Mouse (Mus musculus) limb, embryonic 10.5 days (tissue): ENCODE measurements around the gene Polr3e. TPM values are rescaled to one million over a fixed set of nuclear protein-coding genes. Genes with fewer than 3 reads are reported as not detected.
"Not testable (repeated sequence)": the region's sequence is repeated elsewhere in the genome, so short reads cannot be mapped to it uniquely, and the experiment has no call there.

Experiments used
- DNase-seq: peaks from one replicate; pipeline ENCODE4 v3.0.0-alpha.2; 2017; ENCODE audit warnings: low spot score
- H3K27ac ChIP-seq: fragments of 300-500 bp; sonication (generic); 2 replicates; pipeline ENCODE4 v1.5.1; 2016; ENCODE audit warnings: mild to moderate bottlenecking
- H3K27me3 ChIP-seq: fragments of 300-500 bp; sonication (generic); 2 replicates; pipeline ENCODE4 v1.6.1; 2016; ENCODE audit warnings: low read depth, mild to moderate bottlenecking; ENCODE audit not compliant: poor library complexity, severe bottlenecking
- H3K36me3 ChIP-seq: fragments of 300-500 bp; sonication (generic); 2 replicates; pipeline ENCODE4 v1.6.1; 2016; ENCODE audit warnings: mild to moderate bottlenecking, moderate library complexity
- H3K4me1 ChIP-seq: fragments of 300-500 bp; sonication (generic); 2 replicates; pipeline ENCODE4 v1.6.1; 2016
- H3K4me3 ChIP-seq: fragments of 300-500 bp; sonication (generic); 2 replicates; pipeline ENCODE4 v1.5.1; 2016; ENCODE audit warnings: mild to moderate bottlenecking, moderate library complexity
- H3K9me3 ChIP-seq: fragments of 300-500 bp; sonication (generic); replicated peaks from 2 replicates; pipeline ENCODE4 v1.6.1; 2016; ENCODE audit warnings: mild to moderate bottlenecking
- WGBS: fragments of 180-500 bp; shearing (Covaris S2); methylation state at CpG from one replicate; pipeline ENCODE4 v1.1.7; 2016; 5-methylcytosine and 5-hydroxymethylcytosine counted together
- polyA plus RNA-seq: library from polyadenylated mRNA; unstranded; fragments of >200 nt; fragmentation: Nextera tagmentation; extraction: Ambion mirVana; gene quantifications from 2 replicates; pipeline ENCODE4 v1.2.1, GENCODE M21; 2016

The Polr3e gene
- polyA plus RNA-seq, 1 experiment from 2014 or later, result 46.1 TPM

DNA sequence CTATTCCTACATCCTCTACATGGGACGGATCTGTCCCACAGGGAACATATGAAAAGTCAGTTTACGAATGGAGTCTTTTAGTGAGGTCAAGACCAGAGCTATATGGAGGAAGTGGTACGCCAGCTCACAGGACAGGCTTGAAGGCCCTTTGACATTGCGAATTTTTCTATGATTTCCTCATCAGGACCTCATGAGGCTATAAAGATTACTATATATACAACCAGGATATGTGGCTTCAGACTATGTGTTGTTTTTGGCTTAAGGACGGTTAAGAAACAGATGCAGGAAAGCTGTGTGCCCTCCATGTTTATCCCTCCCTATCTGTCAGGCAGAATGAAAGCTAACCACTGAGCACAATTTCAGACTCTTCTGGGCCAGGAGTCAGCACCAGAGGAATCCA lies 45.6 kb downstream of the Polr3e start:
- H3K4me3 ChIP-seq, result no peak overlapping the region
- no peaks in the 10 kb centered on the region for H3K27me3 ChIP-seq
- no peaks in the 10 kb centered on the region for H3K4me1 ChIP-seq
- DNase-seq, result no peak
- H3K36me3 ChIP-seq, result peaks cover 33% of the 10 kb centered on the region
- WGBS, result 95% methylated on average over 5 of the region's 5 CpGs
- H3K27ac ChIP-seq, result no peak overlapping the region
- H3K9me3 ChIP-seq, result no peaks in the 10 kb centered on the region

DNA sequence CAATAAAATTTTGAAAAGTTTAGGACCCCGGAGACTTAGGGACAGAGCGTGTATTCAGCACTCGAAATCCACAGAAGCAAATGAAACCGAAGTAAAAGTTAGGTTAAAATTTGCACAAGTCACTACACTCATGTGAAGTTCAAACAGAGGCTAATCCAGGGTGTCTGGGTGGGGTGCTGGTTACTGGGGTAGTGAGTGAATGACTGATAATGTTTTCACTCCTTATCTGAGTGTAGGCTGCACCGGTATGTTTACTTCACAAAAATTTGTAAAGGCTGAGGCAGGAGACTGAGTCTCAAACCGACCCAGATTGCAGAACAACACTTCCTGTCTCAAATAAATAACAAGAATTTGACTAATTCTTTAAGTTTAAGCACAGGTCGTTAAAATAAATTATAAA lies 51.7 kb downstream of the Polr3e start:
- H3K27me3 ChIP-seq, result no peaks in the 10 kb centered on the region
- H3K9me3 ChIP-seq, result no peaks in the 10 kb centered on the region
- no peak overlapping the region for H3K27ac ChIP-seq
- H3K36me3 ChIP-seq, result peaks cover 18% of the 10 kb centered on the region
- no peak for DNase-seq
- H3K4me3 ChIP-seq, result no peak overlapping the region
- 90% methylated on average over 7 of the region's 7 CpGs for WGBS
- H3K4me1 ChIP-seq, result no peaks in the 10 kb centered on the region

GRCm38 (mm10) chr7:120970112-120970511 lies 52.6 kb downstream of the Polr3e start:
- Histone ChIP-seq H3K27ac (no peak overlapping the region), H3K27me3 (no peaks in the 10 kb centered on the region), H3K9me3 (no peaks in the 10 kb centered on the region), H3K4me3 (no peak overlapping the region), H3K4me1 (no peaks in the 10 kb centered on the region), H3K36me3 (peaks cover 18% of the 10 kb centered on the region)
- no peak for DNase-seq
- 90% methylated on average over 5 of the region's 5 CpGs for WGBS

- H3K27ac ChIP-seq, H3K4me3 ChIP-seq: not testable (repeated sequence)
Measured at GRCm38 (mm10) chr7:120972471-120972870, 54.9 kb downstream of the Polr3e start.

DNA sequence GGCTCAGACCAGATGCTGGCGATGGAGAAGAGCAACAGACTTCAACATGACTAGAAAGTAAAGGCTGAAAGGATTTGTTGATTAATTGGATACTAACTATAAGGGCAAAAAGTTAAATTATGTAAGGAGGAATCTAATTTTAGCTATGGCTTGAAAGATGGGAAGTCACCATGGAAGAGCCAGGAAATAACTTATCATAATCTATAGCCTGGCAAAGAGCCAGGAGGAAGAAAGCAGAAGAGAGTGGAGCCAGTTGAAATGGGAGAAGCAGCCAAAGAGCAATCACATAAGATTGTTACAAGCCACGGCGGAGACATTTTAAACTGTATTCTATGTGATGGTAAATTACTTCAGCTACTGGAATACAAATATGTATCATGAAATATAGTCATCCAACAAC lies 56.5 kb downstream of the Polr3e start:
- WGBS, result 92% methylated on average over 3 of the region's 3 CpGs
- 0 out of 2 replicates have a peak, but pooled peaks cover 2% of the 10 kb centered on the region for H3K4me1 ChIP-seq
- no peaks in the 10 kb centered on the region for H3K9me3 ChIP-seq
- H3K36me3 ChIP-seq, result peaks cover 6% of the 10 kb centered on the region
- H3K27ac ChIP-seq, result no peak overlapping the region
- no peak for DNase-seq
- H3K27me3 ChIP-seq, result no peaks in the 10 kb centered on the region
- H3K4me3 ChIP-seq, result no peak overlapping the region

More at GRCm38 (mm10) chr7:120972471-120972870, 54.9 kb downstream of the Polr3e start:
- H3K27me3 ChIP-seq, H3K9me3 ChIP-seq, H3K4me1 ChIP-seq, DNase-seq: not testable (repeated sequence)
- WGBS, result 79% methylated on average over 2 of the region's 2 CpGs
- peaks cover 16% of the 10 kb centered on the region for H3K36me3 ChIP-seq

DNA sequence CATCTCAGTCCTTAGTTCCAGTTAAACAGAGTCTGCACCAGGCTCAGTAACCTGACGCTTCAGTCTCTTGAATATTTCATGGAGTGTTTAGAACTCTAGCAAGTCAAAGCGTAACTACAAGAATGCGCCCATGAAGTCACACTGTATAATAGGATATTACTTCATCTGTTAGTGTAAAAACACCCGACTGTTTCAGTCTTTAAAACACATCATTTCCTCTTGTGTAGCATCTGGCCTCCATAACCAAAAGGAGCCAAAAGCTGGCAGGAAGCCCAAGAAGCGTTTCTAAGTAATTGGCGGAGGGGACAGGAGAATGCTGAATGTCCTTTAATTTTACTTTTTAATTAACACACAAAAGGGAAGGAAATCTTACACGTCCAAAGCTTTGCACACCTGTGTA lies 59.5 kb downstream of the Polr3e start:
- no peaks in the 10 kb centered on the region for H3K9me3 ChIP-seq
- H3K27ac ChIP-seq, result no peak overlapping the region
- H3K4me3 ChIP-seq, result no peak overlapping the region
- no peaks in the 10 kb centered on the region for H3K27me3 ChIP-seq
- DNase-seq, result no peak
- H3K36me3 ChIP-seq, result 0 out of 2 replicates have a peak, but pooled peaks cover 3% of the 10 kb centered on the region
- WGBS, result 77% methylated on average over 7 of the region's 7 CpGs
- peaks cover 10% of the 10 kb centered on the region for H3K4me1 ChIP-seq

GRCm38 (mm10) chr7:120980041-120980440 lies 62.5 kb downstream of the Polr3e start:
- Histone ChIP-seq H3K4me3 (no peak overlapping the region), H3K27ac (no peak overlapping the region), H3K4me1 (peaks cover 19% of the 10 kb centered on the region), H3K36me3 (0 out of 2 replicates have a peak, but pooled peaks cover 3% of the 10 kb centered on the region), H3K9me3 (no peaks in the 10 kb centered on the region), H3K27me3 (0 out of 2 replicates have a peak, but pooled peaks cover 5% of the 10 kb centered on the region)
- WGBS, result 82% methylated on average over 4 of the region's 4 CpGs
- no peak for DNase-seq

GRCm38 (mm10) chr7:120980931-120981924 lies 63.7 kb downstream of the Polr3e start:
- Histone ChIP-seq H3K4me3 (peak overlapping the region; percentile 85), H3K27ac (peak overlapping the region; percentile 93), H3K36me3 (0 out of 2 replicates have a peak, but pooled peaks cover 3% of the 10 kb centered on the region), H3K9me3 (no peaks in the 10 kb centered on the region), H3K4me1 (peaks cover 17% of the 10 kb centered on the region), H3K27me3 (0 out of 2 replicates have a peak, but pooled peaks cover 5% of the 10 kb centered on the region)
- DNase-seq, result peak; percentile 76
- WGBS, result 8% methylated on average over 39 of the region's 39 CpGs

DNA sequence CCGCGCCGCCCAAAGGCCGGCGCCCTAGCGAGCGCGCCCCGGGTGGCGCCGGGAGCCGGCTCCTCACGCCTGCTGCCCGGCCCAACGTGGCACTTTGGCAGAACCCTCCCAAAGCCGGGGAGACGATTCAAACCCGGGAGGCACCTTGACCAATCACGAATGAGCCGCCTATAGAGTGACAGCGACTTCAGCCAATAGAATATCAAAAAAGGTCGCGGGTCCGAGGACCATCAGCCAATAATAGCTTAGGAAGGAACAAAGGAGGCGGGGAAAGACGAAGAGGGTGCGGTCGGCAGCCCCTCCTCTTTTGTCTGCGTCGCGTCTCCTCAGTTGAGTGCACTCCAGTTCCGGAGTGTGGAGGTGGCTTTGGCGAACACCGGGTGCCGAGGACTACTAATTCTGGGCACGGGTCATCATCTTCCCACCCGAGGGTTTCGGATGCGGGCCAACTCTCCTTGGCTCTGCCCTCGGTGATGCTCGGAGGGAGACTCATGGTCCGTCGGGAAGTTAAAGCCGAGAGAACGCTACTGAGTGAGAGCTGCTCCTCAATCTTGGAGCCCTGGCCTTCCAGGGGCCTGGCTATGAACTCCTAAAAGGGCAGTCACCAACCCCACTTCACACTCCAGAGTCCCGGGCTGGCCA lies 64.8 kb downstream of the Polr3e start, which contains the start of the genes Cdr2 and Mfsd13b:
Gene Cdr2 (minus strand): TSS at position 113 of the 642 bp plus-strand sequence.
Gene Mfsd13b (plus strand): TSS at position 310 of the 642 bp plus-strand sequence.
- no peaks in the 10 kb centered on the region for H3K9me3 ChIP-seq
- WGBS, result under 1% methylated on average over 46 of the region's 46 CpGs
- H3K36me3 ChIP-seq, result 0 out of 2 replicates have a peak, but pooled peaks cover 3% of the 10 kb centered on the region
- H3K4me1 ChIP-seq, result peaks cover 17% of the 10 kb centered on the region
- H3K27ac ChIP-seq, result peak within 1 kb of the TSS; percentile 93
- 0 out of 2 replicates have a peak, but pooled peaks cover 5% of the 10 kb centered on the region for H3K27me3 ChIP-seq
- DNase-seq, result peak; percentile 89
- H3K4me3 ChIP-seq, result peak within 1 kb of the TSS; percentile 85

- no peak for DNase-seq
- H3K4me3 ChIP-seq, result peak overlapping the region; percentile 85
- 0 out of 2 replicates have a peak, but pooled peaks cover 5% of the 10 kb centered on the region for H3K27me3 ChIP-seq
- 10% methylated on average over 7 of the region's 7 CpGs for WGBS
- peak overlapping the region; percentile 93 for H3K27ac ChIP-seq
- H3K36me3 ChIP-seq, result 0 out of 2 replicates have a peak, but pooled peaks cover 3% of the 10 kb centered on the region
- H3K4me1 ChIP-seq, result peaks cover 17% of the 10 kb centered on the region
- H3K9me3 ChIP-seq, result no peaks in the 10 kb centered on the region
Measured at GRCm38 (mm10) chr7:120982968-120983367, 65.4 kb downstream of the Polr3e start.

DNA sequence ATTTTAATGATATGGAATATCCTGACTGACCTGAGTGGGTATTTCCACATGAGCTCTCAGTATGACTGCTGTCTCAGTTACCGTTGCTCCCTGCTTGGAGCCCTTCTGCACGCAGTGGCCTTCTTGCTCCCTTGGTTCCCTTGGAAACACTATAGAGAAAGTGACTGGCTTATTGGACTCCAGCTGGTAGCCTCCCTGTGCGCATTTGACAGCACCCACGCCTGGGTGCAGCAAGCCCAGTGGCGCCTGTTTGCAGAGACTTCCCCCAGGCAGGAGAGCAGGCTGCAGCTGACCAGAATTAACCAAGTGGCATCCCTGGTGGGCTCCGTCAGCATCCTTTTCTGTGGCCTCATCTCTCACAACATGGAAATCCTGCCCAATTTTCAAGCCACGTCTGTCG lies 73.6 kb downstream of the Polr3e start:
- no peaks in the 10 kb centered on the region for H3K4me1 ChIP-seq

More for the DNA sequence above, 73.6 kb downstream of the Polr3e start:
- Histone ChIP-seq H3K27me3 (no peaks in the 10 kb centered on the region), H3K36me3 (no peaks in the 10 kb centered on the region), H3K4me3 (no peak overlapping the region), H3K9me3 (no peaks in the 10 kb centered on the region), H3K27ac (no peak overlapping the region)
- 80% methylated on average over 8 of the region's 8 CpGs for WGBS
- no peak for DNase-seq
